Mouse (Mus musculus) cerebellum, adult 18-20 months (tissue): Measurements from ENCODE around the gene Tmem44.
A peak's percentile ranks its signal among the peaks of the same experiment; 100 is the strongest.

Source experiments
- DNase-seq, 2 experiments: peaks; one replicate each; pipeline ENCODE4 v3.0.0; 2021

The Tmem44 gene

GRCm38 (mm10) chr16:30550748-30551192 lies at the start of gene Tmem44:
TSS of gene Tmem44 (minus strand) at chr16:30550842.
- peak in 1 of 2 experiments; percentile 10 for DNase-seq

DNA sequence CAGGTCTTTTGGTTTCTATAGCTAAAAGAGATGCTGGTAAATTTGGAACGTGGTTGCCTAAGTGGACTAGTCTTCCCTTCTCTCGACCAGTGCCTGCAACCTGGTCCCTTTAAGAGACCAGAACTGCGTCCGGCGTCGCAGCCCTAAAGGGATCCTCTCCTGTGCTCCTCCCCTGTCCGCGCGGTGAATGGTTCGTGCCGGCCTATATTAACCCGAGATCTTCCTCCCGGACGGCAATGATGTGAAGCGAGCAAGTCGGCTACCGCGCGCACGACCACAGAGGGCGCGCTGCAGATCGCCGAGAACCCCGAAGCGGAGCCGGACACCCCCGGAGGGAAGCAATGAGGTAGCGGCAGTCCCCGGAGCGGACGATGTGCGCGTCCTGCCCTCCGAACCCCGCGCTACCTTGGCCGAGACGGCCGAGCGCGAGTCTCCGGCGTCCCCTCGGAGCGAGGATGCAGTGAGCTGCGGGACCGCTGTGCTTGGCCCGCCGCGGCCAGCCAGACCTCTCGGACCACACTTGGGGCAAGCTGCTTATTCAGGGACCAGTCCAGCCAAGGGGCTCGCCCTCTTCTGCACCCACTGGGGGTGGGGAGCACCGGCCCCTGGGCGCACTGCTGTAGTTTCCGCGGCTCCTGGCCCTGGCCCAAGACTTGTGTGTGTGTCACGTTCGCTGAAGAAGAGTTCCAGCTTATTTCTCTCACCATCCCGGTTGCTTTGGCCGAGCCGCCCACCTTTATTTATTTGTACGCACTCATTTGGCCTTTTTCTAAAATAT lies 49.0 kb upstream of the Tmem44 start, which contains the start of gene Fam43a:
Gene Fam43a, plus strand, starts transcription at position 233 of the 778 bp plus-strand sequence.
- DNase-seq, result peak; percentile 94 to 95

- DNase-seq, result peak; percentile 88 to 93
Measured at GRCm38 (mm10) chr16:30596959-30597681, 46.5 kb upstream of the Tmem44 start.

GRCm38 (mm10) chr16:30595835-30596557 lies 45.4 kb upstream of the Tmem44 start:
- no peak for DNase-seq

- no peak for DNase-seq
Measured at GRCm38 (mm10) chr16:30595356-30595755, 44.7 kb upstream of the Tmem44 start.

DNA sequence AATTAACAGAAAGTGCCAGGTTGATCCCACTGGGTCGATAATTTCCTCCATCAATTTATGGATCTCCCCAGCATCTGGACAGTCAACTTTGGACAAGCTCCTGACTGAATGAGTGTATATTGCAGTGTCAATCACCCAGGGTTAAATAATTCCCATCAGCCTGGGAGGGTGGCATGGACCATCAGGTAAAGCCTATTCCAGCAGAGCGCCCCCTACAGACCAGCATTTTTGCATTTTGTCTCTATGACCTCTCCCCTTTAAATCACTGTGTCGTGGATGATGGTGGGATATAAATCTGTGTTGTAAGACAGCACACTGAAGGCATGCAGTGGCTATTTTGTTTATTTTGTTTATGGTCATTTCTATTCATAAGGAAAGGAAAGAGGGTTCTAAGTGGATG lies 41.3 kb upstream of the Tmem44 start:
- DNase-seq, result no peak

DNA sequence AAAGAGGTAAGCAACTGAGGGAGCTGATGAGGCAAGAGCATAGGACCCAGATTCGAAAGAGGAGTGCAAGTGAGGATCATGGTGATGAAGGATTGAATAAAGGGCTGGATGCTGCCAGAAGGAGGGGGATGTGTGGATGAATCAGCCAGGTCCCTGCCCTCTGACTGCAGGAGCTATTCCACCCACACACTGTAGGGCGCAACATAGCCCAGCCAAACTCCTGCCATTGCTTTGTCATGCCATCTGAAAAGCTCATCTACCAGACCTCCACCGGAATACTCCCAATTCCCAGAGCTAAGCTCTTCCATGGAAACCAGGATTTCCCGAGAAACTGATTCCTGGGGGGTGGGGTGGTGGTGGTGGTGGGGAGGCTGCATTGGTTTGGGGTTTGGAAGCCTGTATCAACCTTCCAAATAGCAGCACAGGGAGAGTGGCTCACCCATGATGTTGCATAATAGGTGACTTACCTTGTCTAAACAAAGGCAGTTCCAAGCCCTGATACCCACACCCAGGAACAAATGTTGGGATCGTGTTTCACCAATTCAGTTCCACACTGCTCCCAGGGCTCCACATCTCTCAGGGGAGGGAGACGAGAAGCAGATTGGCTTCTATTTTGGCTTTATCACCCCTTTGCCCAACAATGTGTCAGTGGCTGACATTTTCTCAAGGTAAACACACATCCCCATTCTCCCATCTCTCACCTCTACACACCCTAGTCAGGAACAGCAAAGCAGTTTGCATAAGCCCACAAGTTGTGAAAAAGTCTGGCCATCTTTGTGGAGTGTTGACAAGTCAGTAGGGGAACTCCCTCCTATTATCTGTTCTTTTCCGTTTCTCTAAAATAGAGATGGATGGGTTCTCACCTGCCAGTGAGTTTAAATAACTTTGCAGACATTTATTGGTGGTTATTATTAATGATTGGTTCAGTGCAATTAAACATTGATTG lies 39.9 kb upstream of the Tmem44 start:
- no peak for DNase-seq

GRCm38 (mm10) chr16:30587494-30588327 lies 37.1 kb upstream of the Tmem44 start, which contains the start of gene Lsg1:
TSS of gene Lsg1 (minus strand) at chr16:30587592.
- peak; percentile 84 to 87 for DNase-seq

- no peak for DNase-seq
Measured at GRCm38 (mm10) chr16:30586935-30587493, 36.4 kb upstream of the Tmem44 start.

DNA sequence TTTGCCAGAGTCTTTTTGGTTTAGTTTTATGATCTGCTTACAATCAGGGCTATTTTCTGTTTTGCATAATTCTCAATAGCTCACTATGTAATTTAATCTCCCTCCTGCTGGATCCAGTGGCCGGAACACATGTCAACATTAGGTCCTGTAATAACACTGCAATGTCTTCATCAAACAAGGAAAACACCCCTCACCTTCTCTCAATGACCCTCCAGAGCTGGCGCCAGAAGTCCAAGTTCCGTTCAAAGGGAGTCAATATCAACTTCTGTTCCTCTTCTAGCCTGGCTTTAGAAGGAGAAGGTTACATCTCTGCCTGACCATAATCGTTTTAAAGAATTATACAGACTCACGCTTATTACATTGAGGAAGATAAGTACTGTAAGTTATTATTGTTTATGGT lies 30.1 kb upstream of the Tmem44 start:
- no peak for DNase-seq

- no peak for DNase-seq
Measured at GRCm38 (mm10) chr16:30576392-30576791, 25.8 kb upstream of the Tmem44 start.

- DNase-seq, result no peak
Measured at GRCm38 (mm10) chr16:30575815-30576214, 25.2 kb upstream of the Tmem44 start.

DNA sequence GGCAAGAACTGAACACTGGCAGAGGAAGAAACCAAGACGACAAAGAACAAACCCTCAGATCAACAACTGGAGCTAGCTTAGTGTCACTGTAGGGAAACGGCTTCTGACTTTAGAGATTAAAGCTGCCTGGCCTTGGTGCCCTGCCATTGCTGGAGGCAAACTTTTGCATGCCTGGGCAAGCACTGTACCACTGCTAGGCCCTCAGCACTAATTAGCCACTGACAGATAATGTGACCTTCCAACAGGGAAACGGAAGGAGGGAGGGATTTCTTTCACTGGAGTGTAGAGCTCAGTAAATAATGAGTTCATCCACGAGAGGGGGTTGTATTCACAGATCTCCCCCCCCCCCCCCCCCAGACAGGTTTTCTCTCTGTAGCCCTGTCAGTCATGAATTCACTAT lies 21.6 kb upstream of the Tmem44 start:
- no peak for DNase-seq

DNA sequence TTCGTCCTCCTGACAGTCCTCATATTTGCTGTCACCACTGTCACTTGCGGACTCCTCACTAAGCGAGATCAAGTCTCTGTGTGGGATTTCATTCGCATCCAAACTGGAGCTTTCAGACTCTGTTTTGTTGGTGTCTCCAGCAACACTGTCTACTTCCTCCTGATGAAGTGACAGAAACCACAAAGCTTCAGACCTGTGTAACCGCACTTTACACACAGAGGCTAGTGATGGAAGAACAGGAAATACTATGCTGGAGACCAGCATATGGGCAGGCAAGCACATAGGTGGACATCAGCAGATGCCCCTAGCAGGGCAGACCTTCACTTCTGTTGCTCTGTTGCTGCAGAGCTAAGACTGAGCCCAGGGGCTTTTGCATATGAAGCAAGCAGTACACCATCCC lies 20.7 kb upstream of the Tmem44 start:
- DNase-seq, result no peak

DNA sequence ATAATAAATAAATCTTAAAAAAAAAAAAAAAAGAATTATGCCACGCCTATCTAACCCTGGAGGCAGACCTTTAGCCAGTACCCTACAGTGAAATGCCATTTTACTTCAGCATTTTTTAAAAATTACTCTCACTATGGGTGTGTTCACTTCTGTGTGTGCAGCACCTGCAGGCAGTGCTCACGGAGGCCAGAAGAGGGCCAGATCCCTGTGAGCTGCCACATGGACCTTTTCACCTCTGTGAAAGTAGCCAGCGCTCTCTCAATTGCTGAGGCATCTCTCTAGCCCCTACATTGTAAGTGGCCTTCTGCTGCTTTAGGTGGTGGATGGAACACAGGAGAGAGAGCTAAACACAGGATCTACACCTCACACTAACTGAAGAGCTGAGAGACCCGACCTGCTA lies 19.5 kb upstream of the Tmem44 start:
- no peak for DNase-seq

DNA sequence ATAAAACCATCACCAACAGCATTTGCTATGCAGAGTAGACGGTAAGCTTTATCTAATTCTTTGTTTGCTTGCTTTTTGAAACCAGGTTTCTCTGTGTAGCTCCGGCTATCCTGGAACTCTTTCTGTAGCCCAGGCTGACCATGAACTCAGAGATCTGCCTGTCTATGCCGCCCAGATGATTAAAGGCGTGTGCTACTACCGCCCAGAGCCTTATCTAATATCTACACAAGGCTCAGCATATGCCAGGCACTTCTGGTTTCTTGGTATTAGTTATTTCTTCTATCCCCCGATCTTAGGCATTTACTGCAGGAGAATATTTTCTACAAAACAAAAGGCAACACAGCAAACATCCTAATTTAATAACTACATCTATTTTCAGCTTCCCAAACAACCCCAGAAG lies 15.0 kb upstream of the Tmem44 start:
- DNase-seq, result no peak

- DNase-seq, result no peak
Measured at GRCm38 (mm10) chr16:30560601-30561000, 10.0 kb upstream of the Tmem44 start.

- no peak for DNase-seq
Measured at GRCm38 (mm10) chr16:30559312-30559992, 8.8 kb upstream of the Tmem44 start.

DNA sequence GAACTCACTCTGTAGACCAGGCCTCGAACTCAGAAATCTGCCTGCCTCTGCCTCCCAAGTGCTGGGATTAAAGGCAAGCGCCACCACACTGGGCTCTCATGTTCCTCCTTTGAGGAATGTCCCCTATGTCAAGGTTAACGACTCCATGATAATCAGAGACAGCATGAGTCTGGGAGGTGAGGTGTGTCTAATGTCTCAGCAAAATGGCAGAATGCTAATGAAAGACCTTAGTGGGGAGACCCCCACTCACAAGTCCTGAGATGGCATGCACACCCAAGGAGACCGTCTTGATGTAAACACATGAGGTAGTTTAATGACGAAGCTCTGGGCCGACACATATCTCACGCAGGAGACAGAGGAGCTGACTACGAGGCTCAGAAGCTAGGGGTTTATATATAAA lies 3.5 kb upstream of the Tmem44 start:
- no peak for DNase-seq

- DNase-seq, result peak; percentile 35 to 41
Measured at GRCm38 (mm10) chr16:30552621-30553338, 2.1 kb upstream of the Tmem44 start.
